Mouse (Mus musculus) liver, embryonic 15.5 days (tissue): ENCODE data around the gene Zfp36. TPM values are rescaled to one million over a fixed set of nuclear protein-coding genes. Genes with fewer than 3 reads are reported as not detected.
A peak's percentile ranks its signal among the peaks of the same experiment; 100 is the strongest.

ENCODE experiments used
- ATAC-seq: fragments of 200-750 bp; cut with Nextera tagmentation; 2 replicates; pipeline ENCODE4 v1.8.0; 2017; ENCODE audit warnings: moderate number of reproducible peaks, mild to moderate bottlenecking, moderate library complexity; ENCODE audit not compliant: insufficient read depth
- H3K27ac ChIP-seq: fragments of 300-500 bp; sonication (generic); replicated peaks from 2 replicates; pipeline ENCODE4 v1.5.1; 2015; ENCODE audit warnings: mild to moderate bottlenecking, inconsistent platforms
- H3K27me3 ChIP-seq: fragments of 300-500 bp; sonication (generic); 2 replicates; pipeline ENCODE4 v1.6.1; 2015; ENCODE audit warnings: mild to moderate bottlenecking, inconsistent platforms
- H3K36me3 ChIP-seq: fragments of 300-500 bp; sonication (generic); replicated peaks from 2 replicates; pipeline ENCODE4 v1.6.1; 2015; ENCODE audit warnings: moderate library complexity, mild to moderate bottlenecking, inconsistent platforms
- H3K4me1 ChIP-seq: fragments of 300-500 bp; sonication (generic); replicated peaks from 2 replicates; pipeline ENCODE4 v1.6.1; 2015; ENCODE audit warnings: inconsistent platforms
- H3K4me2 ChIP-seq: fragments of 300-500 bp; sonication (generic); 2 replicates; pipeline ENCODE4 v1.6.1; 2015; ENCODE audit warnings: moderate library complexity, mild to moderate bottlenecking, inconsistent platforms
- H3K4me3 ChIP-seq: fragments of 300-500 bp; sonication (generic); replicated peaks from 2 replicates; pipeline ENCODE4 v1.5.1; 2015; ENCODE audit warnings: mild to moderate bottlenecking, inconsistent platforms
- H3K9ac ChIP-seq: fragments of 300-500 bp; sonication (generic); 2 replicates; pipeline ENCODE4 v1.6.1; 2015; ENCODE audit warnings: moderate library complexity, mild to moderate bottlenecking, inconsistent platforms
- H3K9me3 ChIP-seq: fragments of 300-500 bp; sonication (generic); replicated peaks from 2 replicates; pipeline ENCODE4 v1.6.1; 2016; ENCODE audit warnings: inconsistent platforms
- WGBS: fragments of 180-500 bp; shearing (Covaris S2); methylation state at CpG from one replicate; pipeline ENCODE4 v1.1.7; 2015; ENCODE audit warnings: mixed read lengths; ENCODE audit not compliant: insufficient replicate concordance; 5-methylcytosine and 5-hydroxymethylcytosine counted together
- polyA plus RNA-seq: library from polyadenylated mRNA; unstranded; fragments of >200 nt; fragmentation: Nextera tagmentation; extraction: Ambion mirVana; gene quantifications from 2 replicates; pipeline ENCODE4 v1.2.1, GENCODE M21; 2015

The Zfp36 gene
- polyA plus RNA-seq, 1 experiment from 2014 or later, result 8.8 TPM

- H3K27me3 ChIP-seq, result peaks cover 13% of the 10 kb centered on the region
- peak overlapping the region; percentile 57 for H3K4me3 ChIP-seq
- peak; percentile 39 for ATAC-seq
- H3K36me3 ChIP-seq, result peaks cover 9% of the 10 kb centered on the region
- no peaks in the 10 kb centered on the region for H3K9me3 ChIP-seq
- peak overlapping the region; percentile 95 for H3K4me2 ChIP-seq
- peak overlapping the region; percentile 94 for H3K27ac ChIP-seq
- H3K9ac ChIP-seq, result peak overlapping the region; percentile 67
- WGBS, result under 1% methylated on average over 36 of the region's 36 CpGs
- H3K4me1 ChIP-seq, result peaks cover 92% of the 10 kb centered on the region
Measured at GRCm38 (mm10) chr7:28375176-28375921, 4.7 kb downstream of the Zfp36 start.

GRCm38 (mm10) chr7:28374647-28375046 is 5.4 kb downstream of the Zfp36 start:
- no peak for ATAC-seq
- no peaks in the 10 kb centered on the region for H3K9me3 ChIP-seq
- H3K9ac ChIP-seq, result 0 out of 2 replicates have a peak overlapping the region, but pooled peaks have one; percentile 67
- peaks cover 9% of the 10 kb centered on the region for H3K36me3 ChIP-seq
- peaks cover 91% of the 10 kb centered on the region for H3K4me1 ChIP-seq
- H3K27me3 ChIP-seq, result peaks cover 16% of the 10 kb centered on the region
- H3K4me3 ChIP-seq, result peak overlapping the region; percentile 57
- peak overlapping the region; percentile 95 for H3K4me2 ChIP-seq
- WGBS, result 53% methylated on average over 10 of the region's 10 CpGs
- peak overlapping the region; percentile 94 for H3K27ac ChIP-seq

GRCm38 (mm10) chr7:28373891-28374495 is 6.1 kb downstream of the Zfp36 start:
- no peaks in the 10 kb centered on the region for H3K9me3 ChIP-seq
- 74% methylated on average over 7 of the region's 7 CpGs for WGBS
- no peak overlapping the region for H3K4me3 ChIP-seq
- no peak overlapping the region; the same call in 1 of the 2 replicates for H3K4me2 ChIP-seq
- peaks cover 85% of the 10 kb centered on the region for H3K4me1 ChIP-seq
- H3K27me3 ChIP-seq, result peaks cover 16% of the 10 kb centered on the region
- H3K27ac ChIP-seq, result peak overlapping the region; percentile 94; the same call in 1 of the 2 replicates
- no peak overlapping the region for H3K9ac ChIP-seq
- peaks cover 9% of the 10 kb centered on the region for H3K36me3 ChIP-seq
- ATAC-seq, result no peak

GRCm38 (mm10) chr7:28373131-28373581 is 6.9 kb downstream of the Zfp36 start:
- peaks cover 76% of the 10 kb centered on the region for H3K4me1 ChIP-seq
- H3K4me3 ChIP-seq, result peak overlapping the region; percentile 71
- WGBS, result 1% methylated on average over 9 of the region's 9 CpGs
- H3K27ac ChIP-seq, result peak overlapping the region; percentile 82
- H3K4me2 ChIP-seq, result peak overlapping the region; percentile 95
- peak; percentile 1; the same call in 1 of the 2 replicates for ATAC-seq
- peaks cover 16% of the 10 kb centered on the region for H3K27me3 ChIP-seq
- H3K36me3 ChIP-seq, result peaks cover 9% of the 10 kb centered on the region
- H3K9ac ChIP-seq, result 0 out of 2 replicates have a peak overlapping the region, but pooled peaks have one; percentile 30
- no peaks in the 10 kb centered on the region for H3K9me3 ChIP-seq

- Histone ChIP-seq H3K4me1 (peaks cover 70% of the 10 kb centered on the region), H3K4me2 (peak within 1 kb of the TSS; percentile 95), H3K4me3 (peak within 1 kb of the TSS; percentile 71), H3K9ac (peak within 1 kb of the TSS; percentile 68), H3K27ac (peak within 1 kb of the TSS; percentile 82), H3K27me3 (peaks cover 16% of the 10 kb centered on the region), H3K36me3 (peaks cover 2% of the 10 kb centered on the region), H3K9me3 (no peaks in the 10 kb centered on the region)
- WGBS, result under 1% methylated on average over 66 of the region's 66 CpGs
- peak; percentile 83 for ATAC-seq
Measured at GRCm38 (mm10) chr7:28372251-28373108, 7.6 kb downstream of the Zfp36 start, which contains the start of gene Plekhg2. Gene Plekhg2 (minus strand): TSS chr7:28372599.

GRCm38 (mm10) chr7:28371514-28371989 is 8.5 kb downstream of the Zfp36 start:
- no peaks in the 10 kb centered on the region for H3K9me3 ChIP-seq
- 0 out of 2 replicates have a peak, but pooled peaks cover 4% of the 10 kb centered on the region for H3K36me3 ChIP-seq
- H3K4me2 ChIP-seq, result peak overlapping the region; percentile 95
- WGBS, result 1% methylated on average over 43 of the region's 43 CpGs
- H3K27me3 ChIP-seq, result peaks cover 16% of the 10 kb centered on the region
- H3K9ac ChIP-seq, result peak overlapping the region; percentile 68
- peak overlapping the region; percentile 82 for H3K27ac ChIP-seq
- peak overlapping the region; percentile 71 for H3K4me3 ChIP-seq
- H3K4me1 ChIP-seq, result peaks cover 61% of the 10 kb centered on the region
- ATAC-seq, result no peak

GRCm38 (mm10) chr7:28370977-28371513 is 9.0 kb downstream of the Zfp36 start:
- H3K36me3 ChIP-seq, result 0 out of 2 replicates have a peak, but pooled peaks cover 4% of the 10 kb centered on the region
- peaks cover 16% of the 10 kb centered on the region for H3K27me3 ChIP-seq
- ATAC-seq, result no peak
- no peaks in the 10 kb centered on the region for H3K9me3 ChIP-seq
- peak overlapping the region; percentile 95 for H3K4me2 ChIP-seq
- H3K4me3 ChIP-seq, result peak overlapping the region; percentile 71
- H3K9ac ChIP-seq, result peak overlapping the region; percentile 68
- peaks cover 56% of the 10 kb centered on the region for H3K4me1 ChIP-seq
- peak overlapping the region; percentile 82; the same call in 1 of the 2 replicates for H3K27ac ChIP-seq
- WGBS, result 14% methylated on average over 11 of the region's 11 CpGs

- H3K9ac ChIP-seq, result no peak overlapping the region
- no peaks in the 10 kb centered on the region for H3K9me3 ChIP-seq
Measured at GRCm38 (mm10) chr7:28370051-28370450, 10.0 kb downstream of the Zfp36 start.

GRCm38 (mm10) chr7:28368276-28368920 is 11.7 kb downstream of the Zfp36 start:
- Histone ChIP-seq H3K9me3 (no peaks in the 10 kb centered on the region), H3K4me2 (no peak overlapping the region), H3K4me1 (peaks cover 30% of the 10 kb centered on the region), H3K27me3 (peaks cover 16% of the 10 kb centered on the region), H3K9ac (no peak overlapping the region), H3K4me3 (no peak overlapping the region), H3K27ac (no peak overlapping the region), H3K36me3 (0 out of 2 replicates have a peak, but pooled peaks cover 9% of the 10 kb centered on the region)
- no peak for ATAC-seq
- WGBS, result 82% methylated on average over 16 of the region's 16 CpGs

More at GRCm38 (mm10) chr7:28370051-28370450, 10.0 kb downstream of the Zfp36 start:
- Histone ChIP-seq H3K36me3 (0 out of 2 replicates have a peak, but pooled peaks cover 4% of the 10 kb centered on the region), H3K4me2 (0 out of 2 replicates have a peak overlapping the region, but pooled peaks have one; percentile 95), H3K4me1 (peaks cover 46% of the 10 kb centered on the region), H3K27me3 (peaks cover 16% of the 10 kb centered on the region), H3K27ac (no peak overlapping the region), H3K4me3 (no peak overlapping the region)
- 83% methylated on average over 14 of the region's 14 CpGs for WGBS
- ATAC-seq, result no peak
